Mouse (Mus musculus): Measurements from ENCODE around the gene Cit. TPM values are rescaled to one million over a fixed set of nuclear protein-coding genes. Genes with fewer than 3 reads are reported as not detected.

The Cit gene
- polyA plus RNA-seq, 1 experiment from 2014 or later: 28.4 TPM

- no peak overlapping the region for H3K4me3 ChIP-seq
- H3K9ac ChIP-seq: no peak overlapping the region
- 69% methylated on average over 16 of the region's 16 CpGs for WGBS
- no peak overlapping the region for H3K4me2 ChIP-seq (replicated peaks)
- no peaks in the 10 kb centered on the region for H3K4me1 ChIP-seq
- H3K27ac ChIP-seq: no peak overlapping the region
- 0 out of 2 replicates have a peak, but pooled peaks cover 3% of the 10 kb centered on the region for H3K27me3 ChIP-seq (replicated peaks)
- no peaks in the 10 kb centered on the region for H3K36me3 ChIP-seq
- H3K9me3 ChIP-seq: no peaks in the 10 kb centered on the region
- ATAC-seq (ENCODE audit: low FRiP score, low read depth): no peak
Measured at GRCm38 (mm10) chr5:116036465-116036864, 191.4 kb downstream of the Cit start.

GRCm38 (mm10) chr5:116037731-116038130 lies 192.7 kb downstream of the Cit start:
- no peak for ATAC-seq (ENCODE audit: low FRiP score, low read depth)
- no peak overlapping the region for H3K4me2 ChIP-seq (replicated peaks)
- no peaks in the 10 kb centered on the region for H3K4me1 ChIP-seq
- no peaks in the 10 kb centered on the region for H3K36me3 ChIP-seq
- H3K27ac ChIP-seq: no peak overlapping the region
- no peaks in the 10 kb centered on the region for H3K9me3 ChIP-seq
- WGBS: 64% methylated on average over 12 of the region's 12 CpGs
- no peak overlapping the region for H3K4me3 ChIP-seq
- 0 out of 2 replicates have a peak, but pooled peaks cover 3% of the 10 kb centered on the region for H3K27me3 ChIP-seq (replicated peaks)
- no peak overlapping the region for H3K9ac ChIP-seq

DNA sequence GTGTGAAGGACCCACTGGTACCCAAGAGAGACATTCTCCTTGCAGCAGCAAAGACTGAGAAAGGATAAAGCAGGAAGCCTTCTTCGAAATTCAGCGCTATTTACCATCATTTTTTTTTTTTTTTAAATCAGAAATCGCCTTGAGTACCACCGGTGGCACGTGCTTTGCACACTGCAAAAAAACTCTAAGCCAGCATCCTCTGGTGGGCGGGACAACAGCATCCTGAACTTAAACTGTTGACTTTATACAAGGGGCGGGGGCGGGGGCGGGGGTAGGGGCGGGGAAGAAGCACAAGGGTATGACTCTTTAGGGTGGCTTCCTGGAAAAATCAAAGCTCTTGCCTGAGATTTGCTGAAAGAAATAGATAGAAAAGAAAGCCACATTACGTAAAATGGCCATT lies 194.6 kb downstream of the Cit start:
- no peaks in the 10 kb centered on the region for H3K36me3 ChIP-seq
- H3K9ac ChIP-seq: no peak overlapping the region
- no peaks in the 10 kb centered on the region for H3K4me1 ChIP-seq
- H3K9me3 ChIP-seq: no peaks in the 10 kb centered on the region
- no peak overlapping the region for H3K4me3 ChIP-seq
- no peak overlapping the region for H3K27ac ChIP-seq
- 0 out of 2 replicates have a peak, but pooled peaks cover 3% of the 10 kb centered on the region for H3K27me3 ChIP-seq (replicated peaks)
- no peak for ATAC-seq (ENCODE audit: low FRiP score, low read depth)
- H3K4me2 ChIP-seq (replicated peaks): peak overlapping the region; percentile 7; the same call in 1 of the 2 replicates
- 25% methylated on average over 11 of the region's 11 CpGs for WGBS

DNA sequence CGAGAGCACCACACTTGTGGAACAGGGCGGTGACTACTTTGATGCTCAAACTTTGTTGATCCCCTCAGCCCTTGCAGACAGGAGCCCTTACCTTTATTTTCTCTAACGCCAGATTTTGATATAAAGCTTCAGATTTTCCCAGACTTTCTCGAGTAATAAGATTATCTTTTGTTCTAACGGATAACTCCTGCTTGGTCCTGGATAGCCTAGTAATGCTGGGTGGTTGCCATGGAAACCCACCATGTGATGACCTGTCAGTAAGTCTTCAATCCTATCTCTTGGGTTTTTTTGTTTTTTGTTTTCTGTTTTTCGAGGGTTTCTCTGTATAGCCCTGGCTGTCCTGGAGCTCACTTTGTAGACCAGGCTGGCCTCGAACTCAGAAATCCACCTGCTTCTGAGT lies 197.2 kb downstream of the Cit start:
- Histone ChIP-seq H3K27ac (no peak overlapping the region), H3K36me3 (no peaks in the 10 kb centered on the region), H3K4me3 (no peak overlapping the region), H3K9ac (no peak overlapping the region), H3K27me3 (replicated peaks) (0 out of 2 replicates have a peak, but pooled peaks cover 3% of the 10 kb centered on the region), H3K9me3 (no peaks in the 10 kb centered on the region), H3K4me1 (no peaks in the 10 kb centered on the region), H3K4me2 (replicated peaks) (no peak overlapping the region)
- WGBS: 71% methylated on average over 7 of the region's 7 CpGs
- no peak for ATAC-seq (ENCODE audit: low FRiP score, low read depth)

DNA sequence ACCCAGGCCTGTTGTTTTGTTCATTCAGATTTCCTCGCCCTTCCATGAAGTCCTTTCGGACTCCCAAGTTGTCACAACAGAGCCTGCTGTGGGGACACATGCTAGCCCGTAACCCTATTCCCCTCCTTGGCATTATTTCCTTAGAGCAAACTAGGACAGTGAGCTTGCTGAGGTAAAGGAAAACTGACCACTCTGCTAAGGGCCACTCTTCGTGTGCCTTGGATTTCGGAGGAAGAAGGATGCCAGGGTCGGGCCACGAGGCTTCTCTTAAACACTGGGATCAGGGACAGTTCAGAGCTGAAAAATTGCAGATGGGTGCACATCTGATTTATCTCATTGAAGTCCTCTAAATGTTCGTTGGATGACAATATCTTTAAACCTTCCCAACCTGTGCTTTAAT lies 200.5 kb downstream of the Cit start:
- Histone ChIP-seq H3K27ac (no peak overlapping the region), H3K9me3 (no peaks in the 10 kb centered on the region), H3K4me2 (replicated peaks) (no peak overlapping the region), H3K36me3 (no peaks in the 10 kb centered on the region), H3K4me1 (no peaks in the 10 kb centered on the region), H3K4me3 (no peak overlapping the region), H3K9ac (no peak overlapping the region), H3K27me3 (replicated peaks) (no peaks in the 10 kb centered on the region)
- no peak for ATAC-seq (ENCODE audit: low FRiP score, low read depth)
- WGBS: 85% methylated on average over 8 of the region's 8 CpGs

- ATAC-seq (ENCODE audit: low FRiP score, low read depth): no peak
- WGBS: 83% methylated on average over 4 of the region's 4 CpGs
Measured at GRCm38 (mm10) chr5:116046246-116046645, 201.2 kb downstream of the Cit start.

DNA sequence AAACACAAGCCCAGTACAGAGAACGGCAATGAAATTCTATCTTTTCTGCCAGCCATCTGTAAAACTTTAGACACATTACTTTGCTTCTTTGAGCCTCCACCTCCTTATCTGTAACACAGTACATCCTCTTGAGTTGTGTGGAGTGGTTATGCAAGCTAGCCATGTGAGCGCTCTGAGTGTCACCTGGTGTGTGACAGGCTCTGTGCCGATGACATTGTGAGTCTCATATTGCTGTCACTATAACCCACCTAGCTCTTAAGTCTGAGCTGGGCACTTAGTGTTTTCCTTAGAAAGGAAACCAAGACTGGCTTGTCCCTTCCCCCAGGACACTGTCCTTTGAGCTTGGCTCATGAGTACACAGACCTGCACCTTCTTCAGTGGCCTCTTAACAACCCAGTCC lies 203.2 kb downstream of the Cit start:
- WGBS: 91% methylated on average over 3 of the region's 3 CpGs
- H3K4me3 ChIP-seq: no peak overlapping the region
- H3K27ac ChIP-seq: no peak overlapping the region
- H3K9ac ChIP-seq: no peak overlapping the region
- H3K4me2 ChIP-seq (replicated peaks): no peak overlapping the region
- no peaks in the 10 kb centered on the region for H3K36me3 ChIP-seq
- ATAC-seq (ENCODE audit: low FRiP score, low read depth): no peak
- H3K4me1 ChIP-seq: no peaks in the 10 kb centered on the region
- no peaks in the 10 kb centered on the region for H3K27me3 ChIP-seq (replicated peaks)
- H3K9me3 ChIP-seq: no peaks in the 10 kb centered on the region

More at GRCm38 (mm10) chr5:116046246-116046645, 201.2 kb downstream of the Cit start:
- Histone ChIP-seq H3K4me3 (no peak overlapping the region), H3K4me2 (replicated peaks) (no peak overlapping the region), H3K4me1 (no peaks in the 10 kb centered on the region), H3K27me3 (replicated peaks) (no peaks in the 10 kb centered on the region), H3K9me3 (no peaks in the 10 kb centered on the region), H3K9ac (no peak overlapping the region), H3K36me3 (no peaks in the 10 kb centered on the region), H3K27ac (no peak overlapping the region)

GRCm38 (mm10) chr5:116049821-116050220 lies 204.7 kb downstream of the Cit start:
- H3K9ac ChIP-seq: no peak overlapping the region
- no peaks in the 10 kb centered on the region for H3K36me3 ChIP-seq
- WGBS: 85% methylated on average over 4 of the region's 4 CpGs
- no peak for ATAC-seq (ENCODE audit: low FRiP score, low read depth)
- H3K27ac ChIP-seq: no peak overlapping the region
- H3K4me3 ChIP-seq: no peak overlapping the region
- H3K27me3 ChIP-seq (replicated peaks): no peaks in the 10 kb centered on the region
- H3K9me3 ChIP-seq: no peaks in the 10 kb centered on the region
- no peaks in the 10 kb centered on the region for H3K4me1 ChIP-seq
- no peak overlapping the region for H3K4me2 ChIP-seq (replicated peaks)

DNA sequence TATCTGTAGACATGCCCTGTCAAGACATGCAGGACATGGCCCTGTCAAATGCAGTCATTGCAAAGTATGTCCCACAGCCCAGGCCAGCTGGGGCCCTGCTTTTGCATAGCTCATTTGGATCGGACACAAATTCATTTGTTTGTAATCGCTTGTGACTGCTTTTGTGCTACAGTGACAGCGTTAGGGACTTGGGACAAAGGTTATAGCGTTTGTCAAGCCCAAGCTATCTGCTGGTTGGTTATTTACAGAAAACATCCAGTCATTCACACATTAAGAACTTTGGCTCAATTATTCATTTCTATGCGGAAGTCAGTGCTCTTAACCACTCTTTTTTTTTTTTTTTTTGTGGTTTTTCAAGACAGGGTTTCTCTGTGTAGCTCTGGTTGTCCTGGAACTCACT lies 207.1 kb downstream of the Cit start:
- 89% methylated on average over 5 of the region's 5 CpGs for WGBS
- ATAC-seq (ENCODE audit: low FRiP score, low read depth): no peak
- Histone ChIP-seq H3K36me3 (no peaks in the 10 kb centered on the region), H3K4me3 (no peak overlapping the region), H3K4me2 (replicated peaks) (no peak overlapping the region), H3K4me1 (no peaks in the 10 kb centered on the region), H3K9ac (no peak overlapping the region), H3K27ac (no peak overlapping the region), H3K9me3 (no peaks in the 10 kb centered on the region), H3K27me3 (replicated peaks) (no peaks in the 10 kb centered on the region)

- no peak overlapping the region for H3K4me3 ChIP-seq
- no peak overlapping the region for H3K9ac ChIP-seq
- no peaks in the 10 kb centered on the region for H3K27me3 ChIP-seq (replicated peaks)
- no peaks in the 10 kb centered on the region for H3K36me3 ChIP-seq
- no peak overlapping the region for H3K27ac ChIP-seq
- ATAC-seq (ENCODE audit: low FRiP score, low read depth): no peak
- no peaks in the 10 kb centered on the region for H3K4me1 ChIP-seq
- no peak overlapping the region for H3K4me2 ChIP-seq (replicated peaks)
- WGBS: 62% methylated on average over 6 of the region's 6 CpGs
- H3K9me3 ChIP-seq: no peaks in the 10 kb centered on the region
Measured at GRCm38 (mm10) chr5:116052826-116053225, 207.7 kb downstream of the Cit start.

Other genes starting within 250 kb of the Cit start
- gene Rab35, start 213.4 kb upstream of the Cit start, polyA plus RNA-seq (2016; fragmentation: Nextera tagmentation; extraction: Ambion mirVana): 18.7 and 18.9 TPM in 2 replicates
- 21.1 and 21.5 TPM in 2 replicates for gene Bicdl1, start 113.7 kb upstream of the Cit start, polyA plus RNA-seq (2016; fragmentation: Nextera tagmentation; extraction: Ambion mirVana)
- 57.5 and 62.2 TPM in 2 replicates for gene Prkab1, start 179.2 kb downstream of the Cit start, polyA plus RNA-seq (2016; fragmentation: Nextera tagmentation; extraction: Ambion mirVana)
- gene Tmem233, start 238.0 kb downstream of the Cit start, polyA plus RNA-seq (2016; fragmentation: Nextera tagmentation; extraction: Ambion mirVana): not detected in 2 replicates

Data from neural tube, embryonic 12.5 days (tissue).